Mouse (Mus musculus) lung, adult 18-20 months (tissue): ENCODE results near the gene Cfdp1.

ENCODE experiments used
- DNase-seq, 2 experiments: peaks; one replicate each; pipeline ENCODE4 v3.0.0; 2022; ENCODE audit warnings: mixed read lengths in 2 of 2

Cfdp1 gene

GRCm38 (mm10) chr8:111765096-111765495, 89.0 kb downstream of the Cfdp1 start:
- DNase-seq, result no peak

- no peak for DNase-seq
Observed at GRCm38 (mm10) chr8:111760708-111761107, 93.4 kb downstream of the Cfdp1 start.

- no peak for DNase-seq
Observed at GRCm38 (mm10) chr8:111758817-111759216, 95.3 kb downstream of the Cfdp1 start.

- DNase-seq, result no peak
Observed at GRCm38 (mm10) chr8:111757599-111757998, 96.5 kb downstream of the Cfdp1 start.

- no peak for DNase-seq
Observed at GRCm38 (mm10) chr8:111754736-111755135, 99.4 kb downstream of the Cfdp1 start.

- DNase-seq, result no peak
Observed at GRCm38 (mm10) chr8:111754088-111754487, 100.0 kb downstream of the Cfdp1 start.

- no peak for DNase-seq
Observed at GRCm38 (mm10) chr8:111748766-111749165, 105.3 kb downstream of the Cfdp1 start.

- no peak for DNase-seq
Observed at GRCm38 (mm10) chr8:111747866-111748649, 106.0 kb downstream of the Cfdp1 start.

GRCm38 (mm10) chr8:111746582-111747465, 107.3 kb downstream of the Cfdp1 start:
- DNase-seq, result no peak

GRCm38 (mm10) chr8:111745591-111746418, 108.3 kb downstream of the Cfdp1 start:
- peak; percentile 81 to 88 for DNase-seq

GRCm38 (mm10) chr8:111745086-111745485, 109.0 kb downstream of the Cfdp1 start:
- DNase-seq, result no peak

- DNase-seq, result peak; percentile 69 to 79
Observed at GRCm38 (mm10) chr8:111743792-111744696, 110.0 kb downstream of the Cfdp1 start, which contains the start of gene Bcar1. Gene Bcar1, minus strand, starts transcription at chr8:111743809.

- no peak for DNase-seq
Observed at GRCm38 (mm10) chr8:111743101-111743791, 110.8 kb downstream of the Cfdp1 start.

GRCm38 (mm10) chr8:111742261-111743037, 111.6 kb downstream of the Cfdp1 start:
- DNase-seq, result no peak

GRCm38 (mm10) chr8:111741556-111741955, 112.5 kb downstream of the Cfdp1 start:
- DNase-seq, result no peak

GRCm38 (mm10) chr8:111740994-111741393, 113.1 kb downstream of the Cfdp1 start:
- DNase-seq, result peak in 1 of 2 experiments; percentile 63

GRCm38 (mm10) chr8:111740301-111740711, 113.8 kb downstream of the Cfdp1 start:
- DNase-seq, result no peak

- no peak for DNase-seq
Observed at GRCm38 (mm10) chr8:111739604-111740003, 114.5 kb downstream of the Cfdp1 start.

GRCm38 (mm10) chr8:111738867-111739266, 115.2 kb downstream of the Cfdp1 start:
- DNase-seq, result no peak

GRCm38 (mm10) chr8:111736321-111736720, 117.8 kb downstream of the Cfdp1 start:
- DNase-seq, result no peak
